Mouse (Mus musculus): ENCODE measurements around the gene Olfr1265. TPM values are rescaled to one million over a fixed set of nuclear protein-coding genes. Genes with fewer than 3 reads are reported as not detected.

Olfr1265 gene
- not detected for polyA plus RNA-seq (2017; shearing (Covaris generic))

GRCm38 (mm10) chr2:90035037-90035436 is at the start of gene Olfr1265:
Gene Olfr1265, plus strand, starts transcription at chr2:90035337.

GRCm38 (mm10) chr2:89990921-89991320 is 44.2 kb upstream of the Olfr1265 start, which contains the start of gene Olfr1261:
Gene Olfr1261, plus strand, starts transcription at chr2:89991221.

GRCm38 (mm10) chr2:89999845-90000244 is 35.3 kb upstream of the Olfr1265 start, which contains the start of gene Olfr1262:
Gene Olfr1262, plus strand, starts transcription at chr2:90000145.

GRCm38 (mm10) chr2:90011831-90012230 is 23.3 kb upstream of the Olfr1265 start, which contains the start of gene Olfr1263:
Gene Olfr1263, plus strand, starts transcription at chr2:90012131.

GRCm38 (mm10) chr2:90025477-90025876 is 9.7 kb upstream of the Olfr1265 start, which contains the start of gene Olfr1264:
Gene Olfr1264, minus strand, starts transcription at chr2:90025577.

GRCm38 (mm10) chr2:90063494-90063893 is 28.4 kb downstream of the Olfr1265 start, which contains the start of gene Olfr140:
Gene Olfr140, minus strand, starts transcription at chr2:90063594.

Other genes starting within 250 kb of the Olfr1265 start
- gene Olfr1254, start 241.7 kb upstream of the Olfr1265 start, polyA plus RNA-seq (2017; shearing (Covaris generic)) = not detected
- not detected for gene Olfr1255, start 223.3 kb upstream of the Olfr1265 start, polyA plus RNA-seq (2017; shearing (Covaris generic))
- not detected for gene Olfr1256, start 193.8 kb upstream of the Olfr1265 start, polyA plus RNA-seq (2017; shearing (Covaris generic))
- gene Olfr48, start 187.1 kb upstream of the Olfr1265 start, polyA plus RNA-seq (2017; shearing (Covaris generic)) = not detected
- gene Olfr1257, start 156.9 kb upstream of the Olfr1265 start, polyA plus RNA-seq (2017; shearing (Covaris generic)) = not detected
- gene Olfr1258, start 108.0 kb upstream of the Olfr1265 start, polyA plus RNA-seq (2017; shearing (Covaris generic)) = 0.11 TPM
- not detected for gene Olfr1259, start 86.7 kb upstream of the Olfr1265 start, polyA plus RNA-seq (2017; shearing (Covaris generic))
- not detected for gene Olfr1260, start 61.0 kb upstream of the Olfr1265 start, polyA plus RNA-seq (2017; shearing (Covaris generic))
- not detected for gene Olfr1261, start 44.1 kb upstream of the Olfr1265 start, polyA plus RNA-seq (2017; shearing (Covaris generic))
- gene Olfr1262, start 35.2 kb upstream of the Olfr1265 start, polyA plus RNA-seq (2017; shearing (Covaris generic)) = not detected
- gene Olfr1263, start 23.2 kb upstream of the Olfr1265 start, polyA plus RNA-seq (2017; shearing (Covaris generic)) = not detected
- not detected for gene Olfr1264, start 9.8 kb upstream of the Olfr1265 start, polyA plus RNA-seq (2017; shearing (Covaris generic))
- not detected for gene Olfr140, start 28.3 kb downstream of the Olfr1265 start, polyA plus RNA-seq (2017; shearing (Covaris generic))
- gene Olfr1269, start 86.1 kb downstream of the Olfr1265 start, polyA plus RNA-seq (2017; shearing (Covaris generic)) = not detected
- not detected for gene Olfr32, start 107.0 kb downstream of the Olfr1265 start, polyA plus RNA-seq (2017; shearing (Covaris generic))
- not detected for gene Olfr1270, start 117.8 kb downstream of the Olfr1265 start, polyA plus RNA-seq (2017; shearing (Covaris generic))
- not detected for gene Olfr1506, start 189.2 kb downstream of the Olfr1265 start, polyA plus RNA-seq (2017; shearing (Covaris generic))
- not detected for gene Olfr142, start 222.3 kb downstream of the Olfr1265 start, polyA plus RNA-seq (2017; shearing (Covaris generic))
- 0.05 TPM for gene Olfr1271, start 235.7 kb downstream of the Olfr1265 start, polyA plus RNA-seq (2017; shearing (Covaris generic))

Measured in inflammation-experienced regulatory T-cells, adult 16 weeks (primary cell).